Mouse (Mus musculus): ENCODE data around the gene Txlnb. TPM values are rescaled to one million over a fixed set of nuclear protein-coding genes. Genes with fewer than 3 reads are reported as not detected.
"Not testable (repeated sequence)": the region's sequence is repeated elsewhere in the genome, so short reads cannot be mapped to it uniquely, and the experiment has no call there.

Gene Txlnb
- 3.8 and 4.0 TPM in 2 replicates for polyA plus RNA-seq (2016; fragmentation: Nextera tagmentation; extraction: Ambion mirVana)

DNA sequence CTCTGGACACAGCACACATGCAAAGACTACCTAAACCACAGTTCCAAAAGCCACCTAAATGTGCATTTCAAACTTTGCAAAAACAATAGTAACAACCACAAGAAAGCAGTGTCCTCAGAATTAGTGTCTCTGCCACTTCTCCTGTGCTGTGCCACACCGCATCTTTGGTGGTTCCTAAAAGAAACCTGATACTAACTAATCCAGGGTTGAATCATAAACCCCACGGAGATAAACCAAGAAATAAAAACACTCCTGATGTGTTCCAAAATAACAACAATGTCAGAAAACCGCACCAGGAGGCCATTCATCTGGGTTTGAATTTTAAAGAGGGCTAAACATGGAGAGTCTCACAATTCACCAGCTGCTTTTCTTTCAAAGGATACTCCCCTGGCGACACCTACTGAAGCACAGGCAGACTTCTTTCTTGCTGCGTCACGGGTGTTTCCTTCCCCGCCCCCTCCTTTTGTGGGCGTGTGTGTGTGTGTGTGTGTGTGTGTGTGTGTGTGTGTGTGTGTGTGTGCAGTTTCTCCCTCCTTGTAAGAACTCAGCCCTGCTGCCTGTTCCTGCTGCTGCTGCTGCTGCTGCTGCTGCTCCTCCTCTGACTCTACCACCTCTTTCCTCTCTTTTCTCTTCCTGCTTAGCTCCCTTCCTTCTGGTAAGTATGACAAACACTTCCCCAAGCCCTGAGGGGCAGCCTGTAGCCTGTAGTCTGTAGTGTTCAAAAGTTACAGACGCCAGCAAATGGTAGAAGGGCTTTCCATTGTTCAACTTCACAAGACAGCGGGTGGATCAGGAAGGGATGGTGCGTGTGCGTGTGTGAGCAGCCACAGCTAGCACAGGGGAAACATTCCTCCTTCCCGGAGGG is at the start of gene Txlnb:
Txlnb (plus strand) TSS at position 460 of the 865 bp plus-strand sequence.
- ATAC-seq (ENCODE audit: low FRiP score, low read depth), result peak; percentile 89
- peak within 1 kb of the TSS; percentile 58 for H3K4me2 ChIP-seq (replicated peaks)
- peak within 1 kb of the TSS; percentile 32; the same call in 1 of the 2 replicates for H3K27ac ChIP-seq
- H3K4me3 ChIP-seq, result peak within 1 kb of the TSS; percentile 24
- 7% methylated on average over 13 of the region's 13 CpGs for WGBS
- no peaks in the 10 kb centered on the region for H3K9me3 ChIP-seq
- no peaks in the 10 kb centered on the region for H3K27me3 ChIP-seq (replicated peaks)
- H3K36me3 ChIP-seq, result no peaks in the 10 kb centered on the region
- H3K9ac ChIP-seq, result peak within 1 kb of the TSS; percentile 39
- H3K4me1 ChIP-seq, result peaks cover 17% of the 10 kb centered on the region

DNA sequence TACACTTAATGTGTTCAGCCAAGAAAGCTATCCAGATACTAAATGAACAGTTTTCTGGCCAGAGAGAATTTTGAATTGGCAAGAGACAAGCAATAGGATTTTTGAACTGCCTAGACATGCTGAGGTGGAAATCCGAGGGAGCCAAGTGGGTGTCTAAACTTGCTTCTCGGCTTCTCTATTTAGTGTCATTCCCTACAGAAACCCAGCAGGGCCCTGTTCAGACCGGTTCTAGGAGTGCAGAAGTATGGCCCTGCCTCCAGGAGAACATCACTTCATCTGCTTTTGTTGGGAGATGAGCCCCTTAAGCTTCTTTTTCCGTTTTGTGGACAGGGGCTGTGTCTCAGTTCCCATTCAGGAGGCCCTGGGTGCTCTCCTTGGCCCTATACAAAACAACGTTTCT is 43.5 kb upstream of the Txlnb start:
- Histone ChIP-seq H3K4me2 (replicated peaks) (no peak overlapping the region), H3K27me3 (replicated peaks) (no peaks in the 10 kb centered on the region), H3K27ac (no peak overlapping the region), H3K9ac (no peak overlapping the region), H3K4me3 (no peak overlapping the region), H3K4me1 (no peaks in the 10 kb centered on the region), H3K36me3 (no peaks in the 10 kb centered on the region), H3K9me3 (peaks cover 5% of the 10 kb centered on the region; the same call in 1 of the 2 replicates)
- no peak for ATAC-seq (ENCODE audit: low FRiP score, low read depth)
- WGBS, result 87% methylated on average over 5 of the region's 5 CpGs

DNA sequence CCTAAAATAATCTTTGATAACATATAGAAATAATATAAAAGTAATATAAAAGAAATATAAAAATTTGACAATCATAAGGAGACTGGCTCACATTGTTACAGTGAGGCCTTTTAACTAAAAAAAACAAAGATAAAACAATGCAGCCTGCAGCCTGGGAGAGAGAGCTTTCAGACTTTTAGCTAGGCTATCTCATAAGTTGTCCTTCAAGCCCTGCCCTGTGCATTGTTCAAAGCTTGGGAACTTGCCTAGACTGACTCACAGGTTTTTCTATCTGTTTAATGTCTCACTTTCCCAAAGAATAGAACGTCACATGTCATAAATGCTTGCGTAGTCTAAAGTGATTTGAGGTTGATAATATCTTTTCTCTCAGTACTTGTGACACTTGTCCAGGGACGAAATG is 36.3 kb upstream of the Txlnb start:
- no peaks in the 10 kb centered on the region for H3K36me3 ChIP-seq
- no peaks in the 10 kb centered on the region for H3K27me3 ChIP-seq (replicated peaks)
- 94% methylated on average over 3 of the region's 3 CpGs for WGBS
- no peak overlapping the region for H3K4me2 ChIP-seq (replicated peaks)
- no peaks in the 10 kb centered on the region for H3K4me1 ChIP-seq
- ATAC-seq (ENCODE audit: low FRiP score, low read depth), result no peak
- H3K9ac ChIP-seq, result no peak overlapping the region
- H3K4me3 ChIP-seq, result no peak overlapping the region
- peaks cover 5% of the 10 kb centered on the region; the same call in 1 of the 2 replicates for H3K9me3 ChIP-seq
- H3K27ac ChIP-seq, result no peak overlapping the region

DNA sequence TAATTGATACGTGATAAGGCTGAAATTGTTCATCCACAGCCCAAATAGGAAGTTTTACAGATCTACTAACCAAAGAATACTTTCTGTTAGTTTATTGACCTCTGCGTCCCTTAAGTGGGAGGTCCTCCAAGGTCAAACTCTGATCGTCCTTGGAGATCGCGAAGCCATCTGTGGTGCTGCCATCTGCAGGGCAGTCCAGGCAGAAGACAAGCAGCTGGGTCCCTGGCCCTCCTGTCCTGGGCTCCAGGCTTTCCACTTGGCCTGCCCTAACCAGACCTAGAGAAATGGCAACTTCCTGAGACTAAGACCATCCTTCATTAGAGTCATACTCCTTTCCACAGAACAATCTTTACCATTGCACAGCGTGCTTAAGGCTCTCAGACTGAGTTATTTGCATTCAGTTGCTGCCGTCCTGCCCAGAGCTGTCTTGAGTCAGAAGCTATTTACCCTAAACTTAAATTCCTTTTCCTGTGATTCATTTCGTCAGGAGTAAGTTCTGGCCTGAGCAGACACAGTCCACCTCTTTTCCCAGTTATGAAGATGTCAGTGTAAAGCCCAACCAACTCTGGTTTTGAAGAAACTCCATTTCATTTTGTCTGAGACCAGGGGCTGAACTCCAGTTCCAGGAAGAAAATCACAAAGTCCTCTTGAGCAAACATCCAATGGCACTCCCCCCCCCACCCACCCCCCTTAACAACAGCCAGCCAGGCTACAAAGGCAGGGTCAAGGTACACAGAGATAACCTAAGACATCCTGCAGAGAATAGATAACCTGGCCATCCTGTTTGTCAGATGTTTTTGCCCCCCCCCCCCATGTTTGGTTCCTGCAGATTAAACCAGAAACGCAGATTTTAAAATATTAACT is 35.0 kb upstream of the Txlnb start:
- H3K4me1 ChIP-seq, result no peaks in the 10 kb centered on the region
- H3K4me3 ChIP-seq, result no peak overlapping the region
- H3K9me3 ChIP-seq, result no peaks in the 10 kb centered on the region; the same call in 1 of the 2 replicates
- H3K36me3 ChIP-seq, result no peaks in the 10 kb centered on the region
- ATAC-seq (ENCODE audit: low FRiP score, low read depth), result no peak
- H3K27ac ChIP-seq, result no peak overlapping the region
- H3K4me2 ChIP-seq (replicated peaks), result no peak overlapping the region
- 78% methylated on average over 9 of the region's 9 CpGs for WGBS
- H3K9ac ChIP-seq, result no peak overlapping the region
- no peaks in the 10 kb centered on the region for H3K27me3 ChIP-seq (replicated peaks)

DNA sequence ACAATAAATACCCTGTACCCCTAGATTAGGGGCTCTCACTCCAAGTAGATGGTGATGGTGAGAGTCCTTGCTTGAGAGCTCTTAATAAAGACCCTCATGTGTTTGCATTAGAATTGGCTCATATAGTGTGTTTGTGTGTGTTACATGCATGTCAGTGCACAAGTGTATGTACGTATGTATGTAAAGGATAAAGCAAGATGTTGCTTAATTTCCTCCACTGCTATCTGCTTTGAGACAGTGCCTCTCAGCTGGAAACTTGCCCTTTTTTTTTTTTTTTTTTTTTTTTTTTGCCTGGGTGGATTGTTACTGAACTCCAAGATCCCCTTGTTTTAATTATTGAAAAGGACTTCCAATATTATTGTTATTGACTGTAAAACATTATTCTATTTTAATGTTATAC is 34.4 kb upstream of the Txlnb start:
- no peak overlapping the region for H3K4me2 ChIP-seq (replicated peaks)
- no peak overlapping the region for H3K4me3 ChIP-seq
- no peak overlapping the region for H3K9ac ChIP-seq
- H3K9me3 ChIP-seq, result no peaks in the 10 kb centered on the region
- WGBS, result 97% methylated on average over 1 of the region's 1 CpGs
- ATAC-seq (ENCODE audit: low FRiP score, low read depth), result no peak
- H3K27ac ChIP-seq, result no peak overlapping the region
- no peaks in the 10 kb centered on the region for H3K4me1 ChIP-seq
- H3K27me3 ChIP-seq (replicated peaks), result no peaks in the 10 kb centered on the region
- no peaks in the 10 kb centered on the region for H3K36me3 ChIP-seq

DNA sequence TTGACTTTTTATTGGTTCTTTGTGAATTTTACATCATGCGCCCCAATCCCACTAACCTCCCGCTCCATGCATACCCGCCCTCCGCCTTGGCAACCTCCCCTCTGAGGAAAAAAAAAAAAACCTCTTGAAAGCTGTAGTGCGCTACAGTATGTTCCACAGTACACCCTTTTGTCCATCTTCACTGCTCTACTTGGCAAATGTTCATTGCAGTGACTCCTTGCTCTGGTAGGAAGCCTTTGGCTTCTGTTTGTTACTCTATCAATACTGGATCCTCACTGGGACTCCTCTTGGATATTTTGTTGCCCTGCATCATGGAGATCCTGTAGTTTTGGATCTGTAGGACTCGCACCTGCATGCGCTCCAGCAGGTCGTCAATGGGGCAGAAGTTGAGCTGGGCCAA is 33.1 kb upstream of the Txlnb start:
- Histone ChIP-seq H3K4me3 (no peak overlapping the region), H3K27ac (no peak overlapping the region), H3K4me2 (replicated peaks) (no peak overlapping the region), H3K9ac (no peak overlapping the region), H3K4me1 (no peaks in the 10 kb centered on the region), H3K9me3 (no peaks in the 10 kb centered on the region), H3K27me3 (replicated peaks) (no peaks in the 10 kb centered on the region), H3K36me3 (no peaks in the 10 kb centered on the region)
- WGBS, result 91% methylated on average over 8 of the region's 8 CpGs
- no peak for ATAC-seq (ENCODE audit: low FRiP score, low read depth)

DNA sequence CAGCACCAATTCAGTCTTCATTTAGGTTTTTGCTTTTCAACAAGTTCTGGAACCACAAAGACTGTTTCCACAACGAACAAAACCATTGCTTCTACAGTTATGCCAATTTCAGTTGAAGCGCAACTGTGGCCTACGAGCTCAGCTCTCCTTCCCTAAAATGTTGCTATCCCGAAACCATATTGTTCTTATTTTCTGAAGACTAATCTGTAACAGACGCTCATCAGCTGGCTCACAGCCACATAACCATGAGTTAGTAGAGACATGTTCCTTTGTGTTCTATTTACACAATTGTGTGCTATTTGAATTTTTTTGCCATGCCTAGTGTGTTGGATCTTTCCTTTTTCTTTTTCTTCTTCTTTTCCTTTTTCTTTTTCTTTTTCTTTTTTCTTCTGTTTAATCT is 26.2 kb upstream of the Txlnb start:
- no peak overlapping the region for H3K4me2 ChIP-seq (replicated peaks)
- H3K4me1 ChIP-seq, result no peaks in the 10 kb centered on the region
- H3K9ac ChIP-seq, result no peak overlapping the region
- H3K27ac ChIP-seq, result no peak overlapping the region
- ATAC-seq (ENCODE audit: low FRiP score, low read depth), result no peak
- no peaks in the 10 kb centered on the region for H3K9me3 ChIP-seq
- no peak overlapping the region for H3K4me3 ChIP-seq
- no peaks in the 10 kb centered on the region for H3K27me3 ChIP-seq (replicated peaks)
- no peaks in the 10 kb centered on the region for H3K36me3 ChIP-seq
- WGBS, result 83% methylated on average over 5 of the region's 5 CpGs

DNA sequence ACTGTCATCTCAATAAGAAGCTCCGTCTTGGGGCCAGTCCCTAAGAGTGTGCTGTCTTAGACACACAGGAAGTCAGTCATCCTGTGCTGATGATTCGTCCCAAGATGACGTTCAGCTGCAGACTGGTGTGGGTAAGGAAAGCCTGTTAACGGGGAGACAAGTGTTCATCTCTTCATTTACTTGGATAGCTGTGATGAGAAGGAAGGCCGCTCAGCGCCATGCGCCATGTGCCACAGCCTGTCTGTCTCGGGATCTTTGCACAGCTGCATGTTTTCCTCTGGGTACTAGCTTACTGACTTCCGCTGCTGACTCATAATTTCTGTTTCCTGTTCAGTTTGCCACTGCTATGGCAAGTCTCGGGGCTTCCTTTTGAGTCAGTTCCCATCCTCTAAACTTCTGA is 23.7 kb upstream of the Txlnb start:
- 86% methylated on average over 10 of the region's 10 CpGs for WGBS
- H3K36me3 ChIP-seq, result no peaks in the 10 kb centered on the region
- no peak overlapping the region for H3K9ac ChIP-seq

DNA sequence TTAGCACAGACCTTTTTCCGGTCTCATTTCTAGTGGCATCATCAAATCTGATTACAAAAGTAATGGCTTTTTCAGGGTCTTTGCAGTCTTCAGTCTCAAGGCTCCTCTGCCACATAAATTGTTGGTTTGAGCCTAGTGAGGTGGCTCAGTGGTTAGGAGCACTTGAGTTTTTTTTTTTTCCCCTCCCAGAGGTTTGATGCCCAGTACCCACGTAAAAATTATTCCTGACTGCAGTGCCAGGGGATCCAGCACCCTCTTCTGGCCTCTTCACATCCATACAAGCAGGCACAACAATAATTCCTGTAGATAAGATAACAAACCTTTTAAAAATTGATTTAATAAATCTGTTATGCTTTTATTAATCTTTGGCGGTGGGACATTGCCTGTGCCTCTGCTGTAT is 21.7 kb upstream of the Txlnb start:
- no peak for ATAC-seq (ENCODE audit: low FRiP score, low read depth)
- Histone ChIP-seq H3K4me2 (replicated peaks) (no peak overlapping the region), H3K36me3 (no peaks in the 10 kb centered on the region), H3K4me3 (no peak overlapping the region), H3K4me1 (no peaks in the 10 kb centered on the region), H3K9me3 (no peaks in the 10 kb centered on the region), H3K9ac (no peak overlapping the region), H3K27me3 (replicated peaks) (no peaks in the 10 kb centered on the region), H3K27ac (no peak overlapping the region)
- 86% methylated on average over 3 of the region's 3 CpGs for WGBS

More for the DNA sequence above, 23.7 kb upstream of the Txlnb start:
- H3K27ac ChIP-seq, result no peak overlapping the region
- no peak overlapping the region for H3K4me3 ChIP-seq
- no peak for ATAC-seq (ENCODE audit: low FRiP score, low read depth)
- H3K4me2 ChIP-seq (replicated peaks), result no peak overlapping the region
- no peaks in the 10 kb centered on the region for H3K9me3 ChIP-seq
- no peaks in the 10 kb centered on the region for H3K4me1 ChIP-seq
- H3K27me3 ChIP-seq (replicated peaks), result no peaks in the 10 kb centered on the region

DNA sequence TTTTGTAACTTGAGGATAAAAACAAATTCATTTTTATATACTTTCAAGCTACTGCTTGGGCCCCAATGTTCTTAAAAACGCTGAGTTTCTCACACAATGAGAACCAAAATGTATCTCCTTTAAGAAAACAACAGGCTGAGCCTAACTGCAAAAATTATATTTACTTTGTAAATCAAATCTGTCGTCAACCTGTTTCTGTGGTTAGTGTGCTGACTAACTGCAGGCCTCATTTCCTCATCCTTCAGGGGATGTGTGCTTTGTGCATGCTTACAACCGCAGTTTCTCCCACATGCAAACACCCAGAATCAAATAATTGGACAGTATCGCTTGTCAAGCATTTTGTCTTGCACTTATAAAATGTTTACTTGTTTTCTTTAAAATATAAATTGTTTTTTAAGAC is 20.9 kb upstream of the Txlnb start:
- H3K36me3 ChIP-seq, result no peaks in the 10 kb centered on the region
- no peak overlapping the region for H3K9ac ChIP-seq
- no peaks in the 10 kb centered on the region for H3K9me3 ChIP-seq
- H3K27ac ChIP-seq, result no peak overlapping the region
- WGBS, result 82% methylated on average over 4 of the region's 4 CpGs
- ATAC-seq (ENCODE audit: low FRiP score, low read depth), result no peak
- H3K27me3 ChIP-seq (replicated peaks), result no peaks in the 10 kb centered on the region
- H3K4me1 ChIP-seq, result no peaks in the 10 kb centered on the region
- H3K4me3 ChIP-seq, result no peak overlapping the region
- H3K4me2 ChIP-seq (replicated peaks), result no peak overlapping the region

DNA sequence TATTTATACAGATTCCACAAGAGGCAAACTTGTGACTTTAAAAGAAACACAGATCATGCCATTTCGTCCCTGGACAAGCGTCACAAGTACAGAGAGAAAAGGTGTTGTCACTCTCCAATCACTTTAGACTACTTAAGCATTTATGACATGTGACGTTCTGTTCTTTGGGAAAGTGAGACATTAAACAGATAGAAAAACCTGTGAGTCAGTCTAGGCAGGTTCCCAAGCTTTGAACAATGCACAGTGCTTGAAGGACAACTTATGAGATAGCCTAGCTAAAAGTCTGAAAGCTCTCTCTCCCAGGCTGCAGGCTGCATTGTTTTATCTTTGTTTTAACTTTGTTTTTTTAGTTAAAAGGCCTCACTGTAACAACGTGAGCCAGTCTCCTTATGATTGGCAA is 19.3 kb upstream of the Txlnb start:
- not testable (repeated sequence) for H3K4me2 ChIP-seq (replicated peaks); H3K4me3 ChIP-seq; H3K9ac ChIP-seq; H3K27me3 ChIP-seq (replicated peaks); H3K36me3 ChIP-seq; H3K9me3 ChIP-seq; H3K4me1 ChIP-seq; H3K27ac ChIP-seq; ATAC-seq (ENCODE audit: low FRiP score, low read depth)
- 80% methylated on average over 4 of the region's 4 CpGs for WGBS

DNA sequence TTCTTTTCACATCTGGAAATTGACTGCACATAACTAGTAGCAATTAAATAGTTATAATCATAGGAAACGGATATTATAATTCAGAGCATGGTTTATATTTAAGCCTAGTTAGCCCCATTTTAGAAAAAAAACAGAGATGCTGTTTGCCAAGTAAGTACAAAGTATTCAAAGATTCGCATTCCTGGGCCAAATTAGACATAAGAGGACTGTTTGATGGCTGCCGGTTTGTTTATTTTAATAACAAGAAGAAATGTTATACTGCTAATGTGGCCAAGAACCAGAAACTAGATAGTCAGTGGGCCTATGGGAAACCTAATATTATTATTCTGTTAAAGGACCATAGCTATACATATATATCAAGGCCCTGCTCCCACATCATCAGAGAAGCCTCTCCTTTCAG is 9.3 kb upstream of the Txlnb start:
- H3K4me2 ChIP-seq (replicated peaks), result no peak overlapping the region
- H3K9ac ChIP-seq, result no peak overlapping the region
- H3K9me3 ChIP-seq, result no peaks in the 10 kb centered on the region
- no peak for ATAC-seq (ENCODE audit: low FRiP score, low read depth)
- 87% methylated on average over 3 of the region's 3 CpGs for WGBS
- H3K27ac ChIP-seq, result no peak overlapping the region
- H3K27me3 ChIP-seq (replicated peaks), result no peaks in the 10 kb centered on the region
- H3K4me1 ChIP-seq, result no peaks in the 10 kb centered on the region
- H3K36me3 ChIP-seq, result no peaks in the 10 kb centered on the region
- no peak overlapping the region for H3K4me3 ChIP-seq

All from neural tube, embryonic 12.5 days (tissue).